Mouse (Mus musculus): ENCODE data around the gene Abhd14b. TPM values are rescaled to one million over a fixed set of nuclear protein-coding genes. Genes with fewer than 3 reads are reported as not detected.

Gene Abhd14b
- polyA plus RNA-seq, 1 experiment from 2014 or later, result 44.1 TPM

Other genes with a start within 250 kb of the Abhd14b start
- gene Ppm1m, start 247.7 kb upstream of the Abhd14b start, polyA plus RNA-seq (2015; fragmentation: Nextera tagmentation; extraction: Ambion mirVana), result 55.8 and 57.1 TPM in 2 replicates
- gene Twf2, start 244.4 kb upstream of the Abhd14b start, polyA plus RNA-seq (2015; fragmentation: Nextera tagmentation; extraction: Ambion mirVana), result 57.2 and 64.1 TPM in 2 replicates
- 0.07 and 0.28 TPM in 2 replicates for gene Tlr9, start 224.9 kb upstream of the Abhd14b start, polyA plus RNA-seq (2015; fragmentation: Nextera tagmentation; extraction: Ambion mirVana)
- 107 and 109 TPM in 2 replicates for gene Alas1, start 198.8 kb upstream of the Abhd14b start, polyA plus RNA-seq (2015; fragmentation: Nextera tagmentation; extraction: Ambion mirVana)
- gene Poc1a, start 166.4 kb upstream of the Abhd14b start, polyA plus RNA-seq (2015; fragmentation: Nextera tagmentation; extraction: Ambion mirVana), result 22.4 and 32.8 TPM in 2 replicates
- gene Dusp7, start 78.8 kb upstream of the Abhd14b start, polyA plus RNA-seq (2015; fragmentation: Nextera tagmentation; extraction: Ambion mirVana), result 42.3 and 44.2 TPM in 2 replicates
- gene Rpl29, start 18.0 kb upstream of the Abhd14b start, polyA plus RNA-seq (2015; fragmentation: Nextera tagmentation; extraction: Ambion mirVana), result 943 and 957 TPM in 2 replicates
- 40.6 and 43.7 TPM in 2 replicates for gene Acy1, start 9.1 kb upstream of the Abhd14b start, polyA plus RNA-seq (2015; fragmentation: Nextera tagmentation; extraction: Ambion mirVana)
- gene Abhd14a, start 219 bp downstream of the Abhd14b start, polyA plus RNA-seq (2015; fragmentation: Nextera tagmentation; extraction: Ambion mirVana), result 75.6 and 87.0 TPM in 2 replicates
- gene Pcbp4, start 5.8 kb downstream of the Abhd14b start, polyA plus RNA-seq (2015; fragmentation: Nextera tagmentation; extraction: Ambion mirVana), result 115 and 117 TPM in 2 replicates
- gene Gpr62, start 18.5 kb downstream of the Abhd14b start, polyA plus RNA-seq (2015; fragmentation: Nextera tagmentation; extraction: Ambion mirVana), result 0.57 and 0.64 TPM in 2 replicates
- gene Rrp9, start 28.5 kb downstream of the Abhd14b start, polyA plus RNA-seq (2015; fragmentation: Nextera tagmentation; extraction: Ambion mirVana), result 44.2 and 44.9 TPM in 2 replicates
- gene Parp3, start 29.5 kb downstream of the Abhd14b start, polyA plus RNA-seq (2015; fragmentation: Nextera tagmentation; extraction: Ambion mirVana), result 6.8 and 8.5 TPM in 2 replicates
- gene Iqcf1, start 52.5 kb downstream of the Abhd14b start, polyA plus RNA-seq (2015; fragmentation: Nextera tagmentation; extraction: Ambion mirVana), result not detected in 2 replicates
- not detected in 2 replicates for gene Iqcf5, start 67.1 kb downstream of the Abhd14b start, polyA plus RNA-seq (2015; fragmentation: Nextera tagmentation; extraction: Ambion mirVana)
- not detected in 2 replicates for gene Iqcf3, start 114.2 kb downstream of the Abhd14b start, polyA plus RNA-seq (2015; fragmentation: Nextera tagmentation; extraction: Ambion mirVana)
- not detected in 2 replicates for gene Iqcf4, start 123.5 kb downstream of the Abhd14b start, polyA plus RNA-seq (2015; fragmentation: Nextera tagmentation; extraction: Ambion mirVana)
- not detected in 2 replicates for gene Iqcf6, start 179.1 kb downstream of the Abhd14b start, polyA plus RNA-seq (2015; fragmentation: Nextera tagmentation; extraction: Ambion mirVana)
- 0.14 TPM in 1 of 2 replicates, not detected in the other for gene Grm2, start 208.6 kb downstream of the Abhd14b start, polyA plus RNA-seq (2015; fragmentation: Nextera tagmentation; extraction: Ambion mirVana)
- 77.7 and 86.7 TPM in 2 replicates for gene Tex264, start 238.5 kb downstream of the Abhd14b start, polyA plus RNA-seq (2015; fragmentation: Nextera tagmentation; extraction: Ambion mirVana)

Data from embryonic facial prominence, embryonic 15.5 days (tissue).